Mouse (Mus musculus): ENCODE data around the gene Defa34. TPM values are rescaled to one million over a fixed set of nuclear protein-coding genes. Genes with fewer than 3 reads are reported as not detected.
"Not testable (repeated sequence)": the region's sequence is repeated elsewhere in the genome, so short reads cannot be mapped to it uniquely, and the experiment has no call there.

Defa34 gene
- not detected in 2 replicates for polyA plus RNA-seq (2012; rRNA removed)
- not detected in 2 replicates for polyA plus RNA-seq (2014; fragmentation: Nextera tagmentation; extraction: Ambion mirVana)

DNA sequence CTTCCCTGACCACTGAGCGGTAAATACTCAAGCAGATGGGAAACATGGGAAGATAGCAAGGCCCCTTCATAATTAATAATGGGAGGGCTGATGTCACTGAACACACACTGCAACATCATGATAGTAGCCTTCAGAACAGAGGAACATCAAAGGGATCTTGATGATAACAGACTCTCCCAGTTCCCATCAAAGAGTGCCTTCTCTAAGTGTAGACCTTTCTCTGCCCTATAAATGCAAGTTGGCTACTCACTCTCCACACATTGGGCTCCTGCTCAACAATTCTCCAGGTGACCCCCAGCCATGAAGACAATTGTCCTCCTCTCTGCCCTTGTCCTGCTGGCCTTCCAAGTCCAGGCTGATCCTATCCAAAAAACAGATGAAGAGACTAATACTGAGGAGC is at the start of gene Defa34:
TSS of gene Defa34 (plus strand) at position 301 of the 400 bp plus-strand sequence.
- not testable (repeated sequence) for H3K4me2 ChIP-seq (replicated peaks; ENCODE audit: low read depth, low read length, severe bottlenecking); H3K4me3 ChIP-seq (replicated peaks; ENCODE audit: low read length); H3K4me1 ChIP-seq (ENCODE audit: control insufficient read depth, insufficient read depth, low read length); H3K9ac ChIP-seq (ENCODE audit: low read depth, low read length, severe bottlenecking); H3K27ac ChIP-seq (replicated peaks; ENCODE audit: low read depth, low read length); ATAC-seq (ENCODE audit: low FRiP score, low read depth); H3K36me3 ChIP-seq (ENCODE audit: control insufficient read depth, insufficient read depth, low read length); DNase-seq (ENCODE audit: low spot score); H3K27me3 ChIP-seq (ENCODE audit: control insufficient read depth, insufficient read depth, low read length); H3K9me3 ChIP-seq (ENCODE audit: control insufficient read depth, low read length)
- WGBS = 83% methylated on average over 1 of the region's 1 CpGs

DNA sequence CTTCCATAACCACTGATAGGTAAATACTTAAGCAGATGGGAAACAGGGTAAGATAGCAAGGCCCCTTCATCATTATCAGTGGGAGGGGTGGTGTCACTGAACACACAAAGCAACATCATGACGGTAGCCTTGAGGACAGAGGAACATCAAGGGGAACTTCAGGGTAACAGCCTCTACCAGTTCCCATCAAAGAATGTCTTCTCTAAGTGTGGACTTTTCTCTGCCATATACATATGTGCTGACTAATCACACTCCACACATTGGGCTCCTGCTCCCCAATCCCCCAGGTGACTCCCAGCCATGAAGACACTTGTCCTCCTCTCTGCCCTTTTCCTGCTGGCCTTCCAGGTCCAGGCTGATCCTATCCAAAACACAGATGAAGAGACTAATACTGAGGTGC is 47.7 kb upstream of the Defa34 start, which contains the start of gene Defa26:
TSS of gene Defa26 (plus strand) at position 301 of the 400 bp plus-strand sequence.
- H3K4me1 ChIP-seq (ENCODE audit: control insufficient read depth, insufficient read depth, low read length); H3K36me3 ChIP-seq (ENCODE audit: control insufficient read depth, insufficient read depth, low read length); DNase-seq (ENCODE audit: low spot score); H3K27ac ChIP-seq (replicated peaks; ENCODE audit: low read depth, low read length); H3K4me2 ChIP-seq (replicated peaks; ENCODE audit: low read depth, low read length, severe bottlenecking); H3K9me3 ChIP-seq (ENCODE audit: control insufficient read depth, low read length); H3K27me3 ChIP-seq (ENCODE audit: control insufficient read depth, insufficient read depth, low read length); H3K4me3 ChIP-seq (replicated peaks; ENCODE audit: low read length); H3K9ac ChIP-seq (ENCODE audit: low read depth, low read length, severe bottlenecking); ATAC-seq (ENCODE audit: low FRiP score, low read depth): not testable (repeated sequence)
- WGBS = no CpG with 5 or more reads among the region's 1 CpGs

DNA sequence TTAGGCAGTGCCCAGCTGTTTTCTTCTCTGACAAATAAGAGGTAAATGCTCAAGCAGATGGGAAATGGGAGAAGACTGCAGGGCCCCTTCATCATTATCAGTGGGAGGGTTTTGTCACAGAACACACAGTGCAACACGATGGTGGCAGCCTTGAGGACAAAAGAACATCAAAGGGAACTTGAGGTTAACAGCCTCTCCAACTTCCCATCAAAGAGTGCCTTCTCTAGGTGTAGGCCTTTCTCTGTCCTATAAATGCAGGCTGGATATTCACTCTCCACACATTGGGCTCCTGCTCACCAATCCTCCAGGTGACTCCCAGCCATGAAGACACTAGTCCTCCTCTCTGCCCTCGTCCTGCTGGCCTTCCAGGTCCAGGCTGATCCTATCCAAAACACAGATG is 10.1 kb upstream of the Defa34 start, which contains the start of gene Defa17:
TSS of gene Defa17 (plus strand) at position 301 of the 400 bp plus-strand sequence.
- H3K4me2 ChIP-seq (replicated peaks; ENCODE audit: low read depth, low read length, severe bottlenecking); ATAC-seq (ENCODE audit: low FRiP score, low read depth); H3K9ac ChIP-seq (ENCODE audit: low read depth, low read length, severe bottlenecking); H3K36me3 ChIP-seq (ENCODE audit: control insufficient read depth, insufficient read depth, low read length); H3K9me3 ChIP-seq (ENCODE audit: control insufficient read depth, low read length); H3K27me3 ChIP-seq (ENCODE audit: control insufficient read depth, insufficient read depth, low read length); H3K4me1 ChIP-seq (ENCODE audit: control insufficient read depth, insufficient read depth, low read length); DNase-seq (ENCODE audit: low spot score); H3K4me3 ChIP-seq (replicated peaks; ENCODE audit: low read length); H3K27ac ChIP-seq (replicated peaks; ENCODE audit: low read depth, low read length): not testable (repeated sequence)
- no CpG with 5 or more reads among the region's 2 CpGs for WGBS

DNA sequence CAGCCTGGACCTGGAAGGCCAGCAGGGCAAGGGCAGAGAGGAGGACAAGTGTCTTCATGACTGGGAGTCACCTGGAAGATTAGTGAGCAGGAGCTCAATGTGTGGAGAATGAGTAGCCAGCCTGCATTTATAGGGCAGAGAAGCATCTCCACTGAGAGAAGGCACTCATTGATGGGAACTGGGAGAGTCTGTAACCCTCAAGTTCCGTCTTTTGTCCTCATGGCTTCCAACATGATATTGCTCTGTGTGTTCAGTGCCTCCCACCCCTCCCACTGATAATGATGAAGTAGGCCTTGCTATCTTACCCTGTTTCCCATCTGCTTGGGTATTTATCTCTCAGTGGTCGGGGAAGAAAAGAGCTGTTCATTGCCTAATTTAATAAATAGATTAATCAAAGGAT is 37.9 kb downstream of the Defa34 start, which contains the start of gene AY761184:
TSS of gene AY761184 (minus strand) at position 101 of the 400 bp plus-strand sequence.
- H3K9me3 ChIP-seq (ENCODE audit: control insufficient read depth, low read length); H3K4me3 ChIP-seq (replicated peaks; ENCODE audit: low read length); DNase-seq (ENCODE audit: low spot score); H3K9ac ChIP-seq (ENCODE audit: low read depth, low read length, severe bottlenecking); H3K36me3 ChIP-seq (ENCODE audit: control insufficient read depth, insufficient read depth, low read length); H3K4me1 ChIP-seq (ENCODE audit: control insufficient read depth, insufficient read depth, low read length); ATAC-seq (ENCODE audit: low FRiP score, low read depth); H3K27ac ChIP-seq (replicated peaks; ENCODE audit: low read depth, low read length); H3K27me3 ChIP-seq (ENCODE audit: control insufficient read depth, insufficient read depth, low read length); H3K4me2 ChIP-seq (replicated peaks; ENCODE audit: low read depth, low read length, severe bottlenecking): not testable (repeated sequence)
- 57% methylated on average over 1 of the region's 2 CpGs for whole genome bisulfite sequencing

Other genes with a start within 250 kb of the Defa34 start
- gene Defa36, start 238.4 kb upstream of the Defa34 start, polyA plus RNA-seq (2012; rRNA removed) = 0.54 TPM in 1 of 2 replicates, not detected in the other
- gene Defa36, start 238.4 kb upstream of the Defa34 start, polyA plus RNA-seq (2014; fragmentation: Nextera tagmentation; extraction: Ambion mirVana) = not detected in 2 replicates
- gene Gm7849, start 209.2 kb upstream of the Defa34 start, polyA plus RNA-seq (2012; rRNA removed) = not detected in 2 replicates
- gene Gm7849, start 209.2 kb upstream of the Defa34 start, polyA plus RNA-seq (2014; fragmentation: Nextera tagmentation; extraction: Ambion mirVana) = not detected in 2 replicates
- not detected in 2 replicates for gene Defa20, start 156.5 kb upstream of the Defa34 start, polyA plus RNA-seq (2012; rRNA removed)
- not detected in 2 replicates for gene Defa20, start 156.5 kb upstream of the Defa34 start, polyA plus RNA-seq (2014; fragmentation: Nextera tagmentation; extraction: Ambion mirVana)
- gene Defa32, start 136.8 kb upstream of the Defa34 start, polyA plus RNA-seq (2012; rRNA removed) = not detected in 2 replicates
- gene Defa32, start 136.8 kb upstream of the Defa34 start, polyA plus RNA-seq (2014; fragmentation: Nextera tagmentation; extraction: Ambion mirVana) = not detected in 2 replicates
- gene Defa37, start 100.4 kb upstream of the Defa34 start, polyA plus RNA-seq (2012; rRNA removed) = not detected in 2 replicates
- gene Defa37, start 100.4 kb upstream of the Defa34 start, polyA plus RNA-seq (2014; fragmentation: Nextera tagmentation; extraction: Ambion mirVana) = not detected in 2 replicates
- not detected in 2 replicates for gene Defa28, start 82.8 kb upstream of the Defa34 start, polyA plus RNA-seq (2012; rRNA removed)
- not detected in 2 replicates for gene Defa28, start 82.8 kb upstream of the Defa34 start, polyA plus RNA-seq (2014; fragmentation: Nextera tagmentation; extraction: Ambion mirVana)
- not detected in 2 replicates for gene Gm7861, start 71.3 kb upstream of the Defa34 start, polyA plus RNA-seq (2012; rRNA removed)
- not detected in 2 replicates for gene Gm7861, start 71.3 kb upstream of the Defa34 start, polyA plus RNA-seq (2014; fragmentation: Nextera tagmentation; extraction: Ambion mirVana)
- not detected in 2 replicates for gene Defa26, start 47.6 kb upstream of the Defa34 start, polyA plus RNA-seq (2012; rRNA removed)
- gene Defa26, start 47.6 kb upstream of the Defa34 start, polyA plus RNA-seq (2014; fragmentation: Nextera tagmentation; extraction: Ambion mirVana) = not detected in 2 replicates
- gene Defa17, start 10.0 kb upstream of the Defa34 start, polyA plus RNA-seq (2012; rRNA removed) = not detected in 2 replicates
- not detected in 2 replicates for gene Defa17, start 10.0 kb upstream of the Defa34 start, polyA plus RNA-seq (2014; fragmentation: Nextera tagmentation; extraction: Ambion mirVana)
- 0.19 TPM in 1 of 2 replicates, not detected in the other for gene AY761184, start 37.8 kb downstream of the Defa34 start, polyA plus RNA-seq (2012; rRNA removed)
- gene AY761184, start 37.8 kb downstream of the Defa34 start, polyA plus RNA-seq (2014; fragmentation: Nextera tagmentation; extraction: Ambion mirVana) = not detected in 2 replicates
- gene Defa24, start 68.7 kb downstream of the Defa34 start, polyA plus RNA-seq (2012; rRNA removed) = 0.29 TPM in 1 of 2 replicates, not detected in the other
- not detected in 2 replicates for gene Defa24, start 68.7 kb downstream of the Defa34 start, polyA plus RNA-seq (2014; fragmentation: Nextera tagmentation; extraction: Ambion mirVana)
- gene Defb50, start 157.7 kb downstream of the Defa34 start, polyA plus RNA-seq (2012; rRNA removed) = not detected in 2 replicates
- not detected in 2 replicates for gene Defb50, start 157.7 kb downstream of the Defa34 start, polyA plus RNA-seq (2014; fragmentation: Nextera tagmentation; extraction: Ambion mirVana)
- not detected in 2 replicates for gene Defb2, start 174.1 kb downstream of the Defa34 start, polyA plus RNA-seq (2012; rRNA removed)
- 1.8 TPM in 1 of 2 replicates, not detected in the other for gene Defb2, start 174.1 kb downstream of the Defa34 start, polyA plus RNA-seq (2014; fragmentation: Nextera tagmentation; extraction: Ambion mirVana)
- not detected in 2 replicates for gene Defb10, start 193.1 kb downstream of the Defa34 start, polyA plus RNA-seq (2012; rRNA removed)
- gene Defb10, start 193.1 kb downstream of the Defa34 start, polyA plus RNA-seq (2014; fragmentation: Nextera tagmentation; extraction: Ambion mirVana) = not detected in 2 replicates
- gene Defb9, start 219.6 kb downstream of the Defa34 start, polyA plus RNA-seq (2012; rRNA removed) = not detected in 2 replicates
- gene Defb9, start 219.6 kb downstream of the Defa34 start, polyA plus RNA-seq (2014; fragmentation: Nextera tagmentation; extraction: Ambion mirVana) = not detected in 2 replicates
- not detected in 2 replicates for gene Defb11, start 240.6 kb downstream of the Defa34 start, polyA plus RNA-seq (2012; rRNA removed)
- gene Defb11, start 240.6 kb downstream of the Defa34 start, polyA plus RNA-seq (2014; fragmentation: Nextera tagmentation; extraction: Ambion mirVana) = not detected in 2 replicates